Mouse (Mus musculus) megakaryocyte progenitor cell, adult 5-6 weeks (primary cell): Measurements from ENCODE around the gene Gtf2h1. TPM values are rescaled to one million over a fixed set of nuclear protein-coding genes. Genes with fewer than 3 reads are reported as not detected.
A peak's percentile ranks its signal among the peaks of the same experiment; 100 is the strongest.
"Not testable (repeated sequence)": the region's sequence is repeated elsewhere in the genome, so short reads cannot be mapped to it uniquely, and the experiment has no call there.

Source experiments
- ATAC-seq: replicated peaks from 2 replicates; pipeline ENCODE4 v1.8.0; 2016; ENCODE audit warnings: mild to moderate bottlenecking, moderate TSS enrichment, inconsistent platforms; ENCODE audit not compliant: poor library complexity
- total RNA-seq, 2 experiments: library from RNA; stranded (forward) in 1 of 2; stranded (reverse) in 1 of 2; fragments of 157-497, 149-512 nt in 1 of 2; fragments of 200-1000 nt in 1 of 2; gene quantifications; 2 replicates each; pipeline versions ENCODE4 v1.2.3 to v1.2.4; 2015 to 2017

The Gtf2h1 gene
- total RNA-seq (2015) (54.7 and 58.1 TPM in 2 replicates), total RNA-seq (2017) (82.4 and 105 TPM in 2 replicates)

DNA sequence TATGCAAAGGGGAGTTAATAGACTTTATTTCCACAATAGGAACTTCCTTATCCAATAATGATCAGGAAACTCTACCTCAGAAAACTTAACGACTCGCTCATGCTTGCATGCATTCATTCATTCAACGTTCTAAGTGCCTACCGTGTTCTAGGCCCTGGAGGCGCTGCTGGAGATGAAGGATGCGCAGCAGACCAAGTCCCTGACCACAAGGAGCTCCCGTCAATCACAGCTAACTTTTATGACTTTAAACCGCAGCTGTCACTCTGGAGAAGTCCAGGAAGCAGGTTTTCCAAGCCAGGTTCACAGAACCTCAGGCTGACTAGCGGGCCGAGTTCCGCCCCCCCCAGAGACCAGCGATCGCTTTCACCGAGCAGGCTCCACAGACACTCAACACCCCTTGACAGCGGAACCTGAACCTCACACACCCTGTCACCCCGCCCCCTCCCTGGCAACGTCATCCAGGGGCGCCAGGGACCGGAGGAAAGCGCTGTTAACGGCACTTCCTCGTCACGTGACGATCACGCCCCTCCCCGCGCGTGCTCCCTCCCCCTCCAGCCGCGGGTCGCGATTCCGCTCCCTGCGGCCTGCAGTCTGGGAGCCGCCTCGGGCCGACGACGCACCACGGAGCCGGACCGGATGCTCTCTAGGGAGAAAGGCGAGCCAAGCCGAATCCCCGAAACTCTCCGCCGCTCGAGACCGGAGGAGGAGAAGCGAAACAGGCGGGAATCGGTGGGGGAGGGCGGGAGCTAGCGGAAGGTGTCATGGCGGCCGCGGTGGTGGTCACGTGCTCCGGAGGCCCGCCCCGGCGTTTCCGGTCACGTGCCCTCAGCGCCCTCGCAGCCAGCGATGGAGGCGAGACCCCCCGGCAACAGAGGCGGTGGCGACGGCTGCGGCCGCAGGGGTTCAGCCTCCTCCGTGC is at the start of gene Gtf2h1, which contains the start of gene Hps5:
TSS of gene Gtf2h1 (plus strand) at position 817 of the 919 bp plus-strand sequence.
TSS of gene Hps5 (minus strand) at position 778 of the 919 bp plus-strand sequence.
- peak; percentile 96 for ATAC-seq

- no peak for ATAC-seq
These were observed 49.5 kb upstream of the Gtf2h1 start for GRCm38 (mm10) chr7:46746381-46746780.

DNA sequence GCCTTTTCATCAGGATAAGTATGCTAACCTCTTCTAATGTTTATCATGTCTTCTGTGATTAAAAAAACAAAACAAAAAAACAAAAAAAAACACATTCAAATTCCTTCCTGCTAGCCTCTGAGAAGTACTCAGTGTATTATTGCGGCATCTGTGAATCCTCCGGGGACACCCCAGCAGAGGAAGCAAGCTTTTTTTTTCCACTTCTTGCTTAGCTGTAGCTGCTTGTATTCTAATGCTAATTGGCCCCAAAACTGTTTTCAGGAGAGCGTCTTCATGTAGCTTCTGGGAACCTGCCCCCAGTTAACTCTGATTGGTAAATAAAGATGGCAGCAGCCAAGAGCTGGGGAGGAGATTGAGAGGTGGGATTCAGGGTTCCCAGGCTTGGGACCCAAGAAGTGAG is 47.4 kb upstream of the Gtf2h1 start:
- ATAC-seq: no peak

DNA sequence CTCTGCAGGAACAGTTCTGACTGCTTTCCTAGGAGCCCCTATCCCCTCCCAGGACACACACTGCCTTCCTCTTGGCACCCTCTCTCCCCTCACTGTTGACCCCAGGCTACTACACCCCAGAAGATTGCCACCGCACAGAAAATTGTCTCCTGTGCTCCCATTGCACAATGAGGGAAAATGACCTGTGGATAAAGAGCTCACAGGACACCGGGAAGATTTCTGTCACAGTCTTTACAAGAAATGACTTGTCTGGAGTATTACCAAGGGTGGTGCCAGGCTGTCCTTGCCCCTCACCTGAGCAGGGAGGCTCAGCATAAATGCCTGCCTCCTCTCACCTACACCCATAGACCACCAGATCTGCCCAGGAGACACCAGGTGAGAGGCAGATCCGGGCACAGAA is 44.4 kb upstream of the Gtf2h1 start, which contains the start of gene Saa2:
TSS of gene Saa2 (plus strand) at position 301 of the 400 bp plus-strand sequence.
- ATAC-seq: no peak

- 0 out of 2 replicates have a peak, but pooled peaks have one; percentile 31 for ATAC-seq
These were observed 34.7 kb upstream of the Gtf2h1 start for GRCm38 (mm10) chr7:46761049-46761795.

DNA sequence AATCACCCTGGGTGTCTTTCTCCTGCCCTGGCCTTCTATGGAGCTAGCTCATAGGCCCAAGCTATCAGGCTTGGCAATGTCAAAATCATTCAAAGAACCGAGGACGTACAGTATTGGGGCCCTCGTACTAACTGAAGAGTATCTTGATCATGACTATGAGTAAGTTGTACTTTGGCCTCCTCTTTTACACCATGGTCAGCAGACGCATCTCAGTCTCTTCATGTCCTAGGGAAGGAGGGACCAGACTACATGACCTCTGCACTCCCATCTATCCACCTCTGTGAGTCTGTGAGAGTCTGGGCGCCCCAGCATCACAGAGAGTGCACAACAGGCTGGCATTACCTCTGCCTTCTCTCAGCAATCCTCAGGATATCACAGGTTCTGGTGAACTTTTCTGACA is 33.3 kb upstream of the Gtf2h1 start:
- no peak for ATAC-seq

GRCm38 (mm10) chr7:46764672-46765071 is 31.2 kb upstream of the Gtf2h1 start:
- no peak for ATAC-seq

GRCm38 (mm10) chr7:46767371-46767770 is 28.5 kb upstream of the Gtf2h1 start:
- no peak for ATAC-seq

GRCm38 (mm10) chr7:46768451-46768850 is 27.5 kb upstream of the Gtf2h1 start:
- no peak for ATAC-seq

GRCm38 (mm10) chr7:46770706-46771105 is 25.2 kb upstream of the Gtf2h1 start:
- peak; percentile 95 for ATAC-seq

DNA sequence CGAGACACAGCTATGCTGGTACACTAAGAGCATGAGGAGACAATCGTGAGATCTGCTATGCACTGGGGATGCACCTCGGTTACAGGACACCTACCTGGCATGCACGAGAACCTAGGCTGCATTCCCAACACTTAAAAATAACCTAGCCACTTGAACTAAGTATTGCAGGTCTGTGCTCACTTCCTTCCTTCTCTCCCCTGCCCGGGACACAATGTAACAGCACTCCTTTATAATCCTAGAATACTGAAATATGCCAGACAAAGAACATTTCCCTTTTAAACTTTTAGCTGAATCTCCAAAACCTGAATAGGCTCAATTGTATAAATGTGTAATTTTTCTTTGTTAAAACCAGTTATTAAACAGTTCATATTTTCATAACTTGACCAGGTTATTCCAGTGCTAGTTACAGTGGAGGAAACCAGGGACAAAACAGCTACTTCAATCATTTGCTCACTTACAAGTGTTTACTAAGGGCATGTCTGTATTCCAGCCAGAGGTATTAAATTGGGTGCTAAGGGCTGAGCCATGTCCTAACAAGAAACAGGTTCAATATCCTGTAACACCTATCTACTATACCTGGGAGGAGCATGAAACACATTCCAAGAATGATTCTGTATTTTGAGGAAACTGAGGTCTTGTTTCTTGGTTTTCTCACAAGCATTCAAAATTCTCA is 6.6 kb upstream of the Gtf2h1 start:
- ATAC-seq: no peak

GRCm38 (mm10) chr7:46793871-46794270 is 2.0 kb upstream of the Gtf2h1 start:
- no peak for ATAC-seq

GRCm38 (mm10) chr7:46796206-46796679 is 340 bp downstream of the Gtf2h1 start:
- no peak for ATAC-seq

- no peak for ATAC-seq
These were observed 876 bp downstream of the Gtf2h1 start for GRCm38 (mm10) chr7:46796779-46797178.

DNA sequence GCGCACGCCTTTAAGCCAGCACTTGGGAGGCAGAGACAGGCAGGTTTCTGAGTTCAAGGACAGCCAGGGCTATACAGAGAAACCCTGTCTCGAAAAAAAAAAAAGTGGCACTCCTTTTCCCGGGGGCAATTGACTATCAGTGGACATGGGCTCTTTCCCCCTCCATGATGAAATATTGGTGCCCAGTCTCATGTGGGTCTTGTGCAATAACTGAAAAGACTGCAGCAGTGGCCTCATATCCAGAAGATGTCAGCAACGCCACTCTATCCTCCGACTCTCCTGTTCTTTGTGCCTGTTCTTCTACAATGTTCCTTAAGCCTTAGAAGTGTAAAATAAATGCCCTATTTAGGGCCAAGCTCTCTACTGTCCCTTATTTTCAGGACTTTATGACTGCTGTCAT is 14.4 kb downstream of the Gtf2h1 start:
- peak; percentile 76 for ATAC-seq

DNA sequence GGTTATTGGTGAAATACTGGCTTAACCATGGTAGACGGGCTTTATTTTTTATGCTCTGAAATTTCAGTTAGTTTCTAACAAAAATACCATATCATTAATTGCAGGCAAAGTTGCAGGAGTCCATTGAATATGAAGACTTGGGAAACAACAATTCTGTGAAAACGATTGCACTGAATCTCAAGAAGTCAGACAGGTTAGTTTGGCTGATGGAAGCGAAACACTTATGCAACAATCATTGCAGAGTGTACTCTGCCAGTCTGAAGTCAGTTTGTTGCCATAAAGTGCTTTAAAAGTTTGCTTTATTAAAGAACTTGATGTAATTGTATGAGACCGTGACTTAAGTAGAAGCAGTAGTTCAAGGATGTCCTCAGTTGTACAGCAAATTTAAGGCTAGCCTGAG is 18.1 kb downstream of the Gtf2h1 start:
- no peak for ATAC-seq

DNA sequence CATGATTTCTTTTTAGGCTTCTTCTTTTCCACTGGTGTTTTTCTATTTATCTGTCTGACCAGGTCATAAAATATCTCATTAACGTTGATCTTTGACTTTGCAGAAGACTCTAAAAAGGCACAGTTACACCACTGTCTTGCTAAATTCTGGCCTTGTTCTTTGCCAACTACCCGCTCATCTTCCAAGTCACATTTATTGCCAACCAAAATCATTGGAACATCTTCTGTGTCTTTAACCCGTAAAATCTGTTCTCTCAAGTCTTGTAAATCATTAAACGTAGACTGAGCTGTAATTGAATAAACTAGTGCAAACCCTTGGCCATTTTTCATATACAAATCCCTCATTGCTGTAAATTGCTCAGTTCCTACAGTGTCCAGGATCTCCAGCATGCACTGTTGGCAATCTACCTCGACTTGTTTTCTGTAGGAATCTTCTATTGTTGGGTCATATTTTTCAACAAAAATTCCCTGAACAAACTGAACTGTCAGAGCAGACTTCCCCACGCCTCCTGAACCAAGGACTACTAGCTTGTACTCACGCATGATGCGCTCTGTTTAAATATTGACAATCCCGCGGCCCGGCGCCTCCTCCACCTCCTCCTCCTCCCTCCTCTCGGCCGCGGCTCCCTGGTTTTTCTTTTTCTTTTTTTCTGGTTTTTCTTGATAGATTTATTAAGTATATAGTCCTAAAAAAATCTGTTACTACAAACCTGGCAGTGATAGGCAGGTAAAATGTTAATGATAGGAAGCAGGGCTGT is 25.2 kb downstream of the Gtf2h1 start:
- ATAC-seq: not testable (repeated sequence)

DNA sequence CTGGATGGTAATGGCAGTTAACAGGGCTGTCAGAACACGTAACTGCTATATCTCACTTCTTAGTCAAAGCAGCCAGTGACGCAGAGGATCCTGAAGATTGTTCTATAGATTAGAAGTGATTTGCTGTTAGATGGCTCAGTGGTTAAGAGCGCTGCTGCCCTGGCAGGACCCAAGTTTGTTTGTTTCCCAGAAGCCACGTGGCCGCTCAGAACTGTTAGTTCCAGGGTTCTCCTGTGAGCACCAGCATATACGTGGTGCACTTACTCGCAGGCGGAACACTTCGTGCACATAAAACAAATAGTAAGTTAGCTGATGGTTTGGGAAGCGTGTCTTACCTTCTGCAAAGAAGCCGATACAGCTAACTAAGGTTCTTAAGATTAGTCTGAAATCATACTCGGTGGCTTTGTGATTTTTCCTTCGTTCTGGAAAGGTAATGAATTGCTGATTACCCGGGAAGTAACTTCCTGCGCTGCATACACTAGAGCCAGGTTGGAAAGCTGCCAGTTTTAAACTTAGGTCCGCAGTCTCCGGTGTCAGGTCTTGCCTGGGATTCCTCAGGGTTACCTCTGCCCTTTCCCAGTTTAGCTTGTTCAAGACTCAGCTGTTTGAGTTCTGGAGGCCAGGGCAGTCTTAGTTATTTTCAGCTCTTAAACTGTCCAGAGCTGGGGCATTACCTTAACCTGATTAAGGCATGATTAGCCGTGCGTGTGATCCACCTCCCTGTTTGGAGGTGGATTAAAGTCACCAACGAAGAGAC is 31.3 kb downstream of the Gtf2h1 start:
- ATAC-seq: no peak

- no peak for ATAC-seq
These were observed 31.9 kb downstream of the Gtf2h1 start for GRCm38 (mm10) chr7:46827803-46828184.
